Mouse (Mus musculus) heart, postnatal 4 days (tissue): ENCODE measurements around the gene Fam129b. TPM values are rescaled to one million over a fixed set of nuclear protein-coding genes. Genes with fewer than 3 reads are reported as not detected.

Source experiments
- DNase-seq: peaks from one replicate; pipeline ENCODE4 v3.0.0; 2021
- total RNA-seq, 2 experiments: library from RNA; stranded (reverse); gene quantifications; 2 replicates each; pipeline ENCODE4 v1.2.3; 2021

The Fam129b gene
- total RNA-seq, 2 experiments from 2014 or later: 45.4 to 46.0 TPM

DNA sequence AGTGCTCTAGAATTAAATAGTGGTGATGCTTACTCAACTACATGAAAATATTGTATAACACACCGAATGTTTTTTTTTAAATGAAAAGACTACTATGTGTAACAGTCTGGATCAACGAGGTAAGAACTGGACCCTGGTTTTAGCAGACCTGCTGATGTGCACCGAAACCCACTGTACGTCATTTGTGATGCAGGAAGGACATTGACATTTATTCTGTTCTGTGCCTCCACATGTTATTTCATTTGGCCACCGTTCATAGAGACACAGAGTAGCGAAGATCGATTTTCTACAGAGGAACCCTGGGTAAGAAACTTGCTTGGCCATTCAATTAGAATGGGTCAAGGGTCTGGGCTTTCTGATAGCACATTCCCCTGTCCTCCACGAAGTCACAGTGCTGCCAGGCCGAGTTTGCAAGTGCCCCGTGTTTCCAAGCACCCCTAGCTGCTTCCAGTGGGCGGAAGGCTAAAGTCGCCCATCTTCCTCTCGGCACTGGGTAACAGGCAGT, 90.3 kb downstream of the Fam129b start:
- no peak for DNase-seq

DNA sequence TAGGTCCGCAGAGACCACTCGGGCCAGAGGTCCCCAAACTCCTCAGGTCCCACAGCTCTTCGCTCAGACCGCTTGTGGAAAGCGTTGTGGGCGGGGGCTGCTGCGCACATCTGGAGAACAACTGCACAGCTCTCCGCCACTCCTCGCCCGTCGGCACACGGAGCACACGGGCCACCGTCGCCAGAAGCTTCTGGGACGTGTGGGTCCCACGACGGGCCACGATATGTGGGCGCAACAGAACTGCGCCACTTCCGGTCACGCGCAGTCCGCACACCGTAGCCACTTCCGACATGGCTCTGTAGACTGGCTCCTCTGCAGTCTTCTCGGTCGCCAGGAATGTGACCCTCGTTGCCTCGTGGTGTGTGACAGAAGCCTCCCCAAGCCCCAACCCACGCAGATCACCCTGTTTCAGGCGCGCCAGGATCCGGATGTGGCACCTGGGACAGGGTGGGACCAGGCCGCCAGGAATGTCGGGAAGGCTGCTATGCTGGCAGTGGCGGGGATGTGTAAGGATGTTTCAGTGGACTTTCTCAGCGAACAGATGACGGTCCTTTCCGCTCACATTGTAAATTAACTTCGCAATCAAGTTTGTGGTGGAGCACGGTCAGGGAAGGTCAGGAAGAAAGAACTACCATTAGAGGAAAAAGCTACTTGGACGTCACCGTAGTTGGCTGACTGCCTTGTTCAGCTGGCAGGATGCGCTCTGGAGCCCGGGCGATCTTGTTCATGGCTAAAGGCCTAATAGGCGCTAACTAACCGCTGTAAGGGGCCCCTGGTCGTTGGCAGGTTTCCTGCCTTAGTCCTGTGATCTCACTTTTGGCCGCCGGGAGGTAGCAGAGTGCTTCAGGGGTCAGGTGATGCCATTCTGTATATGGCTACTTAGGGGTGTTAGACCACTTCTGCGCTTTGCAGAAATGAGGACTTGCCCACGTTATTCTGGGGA, 91.0 kb downstream of the Fam129b start:
- peak; percentile 88 for DNase-seq

- DNase-seq: no peak
Measured at GRCm38 (mm10) chr2:32968024-32968614, 92.2 kb downstream of the Fam129b start.

GRCm38 (mm10) chr2:32969326-32969725, 93.4 kb downstream of the Fam129b start:
- peak; percentile 58 for DNase-seq

DNA sequence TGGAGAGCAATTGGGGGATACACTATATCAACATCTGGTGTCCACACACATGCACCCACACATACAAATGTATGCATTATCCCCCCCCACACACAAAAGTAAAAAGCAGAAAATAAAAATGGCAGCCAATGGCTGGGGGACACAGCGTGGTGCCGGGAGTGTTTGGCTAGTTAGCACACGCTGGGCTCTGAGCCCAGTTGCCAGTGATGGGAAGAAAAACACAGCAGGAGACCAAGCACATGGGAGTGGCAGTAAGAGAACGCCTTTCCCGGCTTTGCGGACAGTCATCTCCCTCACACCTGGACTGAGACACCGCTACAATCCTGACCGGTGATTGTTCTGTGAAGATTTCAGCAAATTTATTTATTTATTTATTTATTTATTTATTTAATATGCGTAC, 95.3 kb downstream of the Fam129b start:
- no peak for DNase-seq

DNA sequence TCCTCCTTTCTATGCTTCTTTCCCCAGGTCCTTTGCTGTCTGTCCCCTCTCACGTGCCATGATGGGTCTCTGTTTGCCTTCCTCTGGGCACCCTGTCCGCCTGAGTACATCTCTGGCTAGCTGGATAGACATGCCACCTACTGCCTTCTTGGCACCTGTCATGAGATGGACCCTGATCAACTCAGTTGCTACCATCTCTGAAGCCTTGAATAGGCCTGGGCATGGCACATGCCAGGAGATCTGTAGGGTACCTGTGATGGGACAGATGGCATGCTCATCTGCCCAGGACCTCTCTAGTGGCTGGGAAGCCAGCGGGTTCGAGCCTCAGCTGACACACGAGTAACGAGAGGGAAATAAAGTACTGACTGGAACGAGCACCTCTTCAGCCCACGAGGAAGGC, 98.3 kb downstream of the Fam129b start:
- no peak for DNase-seq

Other genes with a start within 250 kb of the Fam129b start
- gene Eng, start 229.5 kb upstream of the Fam129b start, total RNA-seq: 100 to 1,000 TPM; 149 to 162 TPM
- 10 to 100 TPM; 10.5 to 12.5 TPM for gene Fpgs, start 172.0 kb upstream of the Fam129b start, total RNA-seq
- gene Cdk9, start 163.0 kb upstream of the Fam129b start, total RNA-seq: 10 to 100 TPM; 38.2 to 46.0 TPM
- 10 to 100 TPM; 38.2 to 41.4 TPM for gene Sh2d3c, start 155.1 kb upstream of the Fam129b start, total RNA-seq
- not detected for gene 6330409D20Rik, start 135.1 kb upstream of the Fam129b start, total RNA-seq
- 10 to 100 TPM; 16.7 to 18.6 TPM for gene Tor2a, start 118.9 kb upstream of the Fam129b start, total RNA-seq
- gene Ttc16, start 100.5 kb upstream of the Fam129b start, total RNA-seq: under 1 TPM; 0.09 to 0.36 TPM
- 1 to 10 TPM; 3.0 to 5.4 TPM for gene Ptrh1, start 100.3 kb upstream of the Fam129b start, total RNA-seq
- gene Cfap157, start 91.7 kb upstream of the Fam129b start, total RNA-seq: not detected
- 10 to 100 TPM; 34.8 to 39.6 TPM for gene Stxbp1, start 28.9 kb upstream of the Fam129b start, total RNA-seq
- 100 to 1,000 TPM; 151 to 169 TPM for gene Rpl12, start 85.4 kb downstream of the Fam129b start, total RNA-seq
- 10 to 100 TPM; 12.9 to 13.4 TPM for gene Lrsam1, start 85.5 kb downstream of the Fam129b start, total RNA-seq
- gene Slc2a8, start 106.0 kb downstream of the Fam129b start, total RNA-seq: 10 to 100 TPM; 12.4 to 13.5 TPM